16 mouse cellular contexts compared by ENCODE assay signal in genomic region chr2:136511073-136511472, GRCm38 (mm10). TPM values are rescaled to one million over a fixed set of nuclear protein-coding genes. Genes with fewer than 3 reads are reported as not detected.
DNase-seq lines count a peak whose midpoint lies in the region; ATAC-seq and TF ChIP-seq lines count a peak whose summit lies in the region.
"Had no signal": no experiment of that assay in that cellular context is flagged by ENCODE, and none has a peak within 500 bp of the region (broad histone marks: within the 10 kb centered on the region; RNA-seq: fewer than 3 reads in every experiment).

No protein-coding gene starts in this region.

- H3K27me3 ChIP-seq in midbrain, postnatal 0 days (ENCODE audit: insufficient read depth, low read length), result no peaks in the 10 kb centered on the region
- no peaks in the 10 kb centered on the region; the same call in 1 of the 2 replicates for H3K27me3 ChIP-seq in midbrain, embryonic 16.5 days (ENCODE audit: control insufficient read depth, insufficient read depth, low read depth, low read length)
- no peaks in the 10 kb centered on the region for H3K27me3 ChIP-seq in forebrain, embryonic 12.5 days
- H3K27me3 ChIP-seq: embryonic facial prominence, embryonic 15.5 days had no signal

- WGBS in midbrain, postnatal 0 days, result 23% methylated on average over 5 of the region's 5 CpGs
- WGBS in midbrain, embryonic 16.5 days, result 10% methylated on average over 5 of the region's 5 CpGs
- 10% methylated on average over 5 of the region's 5 CpGs for WGBS in forebrain, embryonic 12.5 days

- no peaks in the 10 kb centered on the region for H3K36me3 ChIP-seq in midbrain, postnatal 0 days (ENCODE audit: insufficient read depth, low read length)
- no peaks in the 10 kb centered on the region for H3K36me3 ChIP-seq in midbrain, embryonic 16.5 days (ENCODE audit: control insufficient read depth, insufficient read depth, low read length)
- no peaks in the 10 kb centered on the region for H3K36me3 ChIP-seq in forebrain, embryonic 12.5 days (replicated peaks)
- H3K36me3 ChIP-seq: embryonic facial prominence, embryonic 15.5 days had no signal

- no peak overlapping the region for H3K4me3 ChIP-seq in midbrain, postnatal 0 days (ENCODE audit: low read depth, low read length)
- no peak overlapping the region for H3K4me3 ChIP-seq in midbrain, embryonic 16.5 days (ENCODE audit: low read depth, low read length)
- no peak overlapping the region for H3K4me3 ChIP-seq in forebrain, embryonic 12.5 days (replicated peaks)
- H3K4me3 ChIP-seq: embryonic facial prominence, embryonic 15.5 days; layer of hippocampus, adult 2 months had no signal

- TF ChIP-seq POLR2A in brain, embryonic 14.5 days (IDR thresholded peaks at IDR 0.05; ENCODE audit: borderline replicate concordance, extremely low read depth, insufficient read depth, insufficient read length, poor library complexity, severe bottlenecking), result no peak

- H3K9ac ChIP-seq in midbrain, postnatal 0 days (replicated peaks; ENCODE audit: low read length, poor library complexity, severe bottlenecking), result no peak overlapping the region
- H3K9ac ChIP-seq in midbrain, embryonic 16.5 days (ENCODE audit: low read depth, low read length), result no peak overlapping the region
- H3K9ac ChIP-seq in forebrain, embryonic 12.5 days, result no peak overlapping the region
- H3K9ac ChIP-seq: embryonic facial prominence, embryonic 15.5 days; liver, embryonic 14.5 days had no signal

- peak; percentile 26 for DNase-seq in midbrain, postnatal 0 days (ENCODE audit: low spot score)
- peak; percentile 77 for DNase-seq in brain, embryonic 14.5 days (ENCODE audit: low read depth)
- DNase-seq in mesoderm, embryonic 11.5 days (ENCODE audit: low read depth, low spot score), result peak; percentile 63
- no peak for DNase-seq in lung, postnatal 10 days
- DNase-seq in lung, postnatal 25 days (ENCODE audit: low spot score), result no peak
- no peak for DNase-seq in left cerebral cortex, postnatal 4 days
- DNase-seq: cerebellum, adult 8-10 months; gastrocnemius, postnatal 25 days; lung, postnatal 14 days; right cerebral cortex, postnatal 4 days; thymus, postnatal 4 days had no signal

- no peak overlapping the region for H3K4me2 ChIP-seq in midbrain, postnatal 0 days (ENCODE audit: low read depth, low read length, poor library complexity, severe bottlenecking)
- H3K4me2 ChIP-seq in midbrain, embryonic 16.5 days (ENCODE audit: low read length), result no peak overlapping the region
- no peak overlapping the region for H3K4me2 ChIP-seq in forebrain, embryonic 12.5 days
- H3K4me2 ChIP-seq: embryonic facial prominence, embryonic 15.5 days had no signal

- H3K9me3 ChIP-seq in midbrain, postnatal 0 days (ENCODE audit: low read length), result no peaks in the 10 kb centered on the region
- H3K9me3 ChIP-seq in midbrain, embryonic 16.5 days (replicated peaks; ENCODE audit: control insufficient read depth, low read length, poor library complexity, severe bottlenecking), result no peaks in the 10 kb centered on the region
- H3K9me3 ChIP-seq in forebrain, embryonic 12.5 days, result no peaks in the 10 kb centered on the region
- H3K9me3 ChIP-seq: embryonic facial prominence, embryonic 15.5 days had no signal

- no peaks in the 10 kb centered on the region for H3K4me1 ChIP-seq in midbrain, postnatal 0 days (ENCODE audit: insufficient read depth, low read length)
- H3K4me1 ChIP-seq in midbrain, embryonic 16.5 days (ENCODE audit: control insufficient read depth, insufficient read depth, low read length), result no peaks in the 10 kb centered on the region
- peaks cover 7% of the 10 kb centered on the region for H3K4me1 ChIP-seq in forebrain, embryonic 12.5 days

- no peak for TF ChIP-seq CTCF in midbrain, postnatal 0 days (IDR thresholded peaks at IDR 0.05)
- TF ChIP-seq CTCF in brain, embryonic 14.5 days (IDR thresholded peaks at IDR 0.05; ENCODE audit: borderline replicate concordance, extremely low read depth, insufficient read depth, insufficient read length), result no peak

- ATAC-seq in midbrain, postnatal 0 days (ENCODE audit: low FRiP score), result no peak
- ATAC-seq in midbrain, embryonic 16.5 days, result no peak
- peak; percentile 83 for ATAC-seq in forebrain, embryonic 12.5 days (ENCODE audit: low FRiP score)

- intact Hi-C loops in left cerebral cortex, postnatal 4 days (cut with DNase I), result no loop called here

- no peak overlapping the region for H3K27ac ChIP-seq in midbrain, postnatal 0 days (ENCODE audit: low read depth, low read length)
- no peak overlapping the region for H3K27ac ChIP-seq in midbrain, embryonic 16.5 days (ENCODE audit: low read length)
- no peak overlapping the region for H3K27ac ChIP-seq in forebrain, embryonic 12.5 days
- H3K27ac ChIP-seq: embryonic facial prominence, embryonic 15.5 days; layer of hippocampus, adult 2 months; liver, embryonic 14.5 days had no signal

RNA-seq across cellular contexts. Expression of gene Ankef1, which starts 9.4 kb away (rescaled TPM):
- total RNA-seq in midbrain, postnatal 0 days (2014; rRNA removed), result 1.5 and 1.7 TPM in 2 replicates
- 0.66 and 0.88 TPM in 2 replicates for polyA plus RNA-seq in midbrain, postnatal 0 days (2015; fragmentation: Nextera tagmentation; extraction: Ambion mirVana)
- 1.2 and 1.4 TPM in 2 replicates for polyA plus RNA-seq in midbrain, embryonic 16.5 days (2015; fragmentation: Nextera tagmentation; extraction: Ambion mirVana)
- polyA plus RNA-seq in brain, embryonic 14.5 days (2012; rRNA removed), result 0.32 and 0.42 TPM in 2 replicates
- polyA plus RNA-seq in forebrain, embryonic 12.5 days (2016; fragmentation: Nextera tagmentation; extraction: Ambion mirVana), result 0.66 and 1.0 TPM in 2 replicates
- total RNA-seq in left cerebral cortex, postnatal 4 days (2021), result 1 to 10 TPM; 1.2 to 1.8 TPM
- polyA plus RNA-seq: liver, embryonic 14.5 days had no signal

Comparison
In these comparisons a context has a peak if more than half of its experiments do, and no peak if none do; other contexts are left out.
1. DNase-seq: peak in midbrain, postnatal 0 days (single experiment), brain, embryonic 14.5 days (single experiment) and mesoderm, embryonic 11.5 days (single experiment); none in lung, postnatal 10 days (single experiment), lung, postnatal 25 days (single experiment) and left cerebral cortex, postnatal 4 days (single experiment).